Mouse (Mus musculus) E14TG2a.4 (cell line): ENCODE results near the gene Clca2.
"Not testable (repeated sequence)": the region's sequence is repeated elsewhere in the genome, so short reads cannot be mapped to it uniquely, and the experiment has no call there.

Source experiments
- H3K27me3 ChIP-seq: 2 replicates; pipeline ENCODE4 v1.6.1; 2014; ENCODE audit warnings: low read length, control low read depth; ENCODE audit not compliant: insufficient read depth
- H3K36me3 ChIP-seq: 2 replicates; pipeline ENCODE4 v1.6.1; 2014; ENCODE audit warnings: low read length, control low read depth; ENCODE audit not compliant: insufficient read depth
- H3K4me1 ChIP-seq: replicated peaks from 2 replicates; pipeline ENCODE4 v1.6.1; 2014; ENCODE audit warnings: low read depth, low read length, control low read depth
- H3K4me3 ChIP-seq: replicated peaks from 2 replicates; pipeline ENCODE4 v1.5.1; 2014; ENCODE audit warnings: mild to moderate bottlenecking, low read length
- H3K9me3 ChIP-seq: 2 replicates; pipeline ENCODE4 v1.6.1; 2014; ENCODE audit warnings: low read length, control low read depth
- CTCF ChIP-seq: conservative IDR thresholded peaks from 2 replicates; pipeline ENCODE4 v1.5.1; 2014; ENCODE audit warnings: low read length
- NANOG ChIP-seq: IDR thresholded peaks from 2 replicates; pipeline ENCODE4 v1.6.1; 2014; ENCODE audit warnings: borderline replicate concordance, low read length, mixed read lengths
- POU5F1 ChIP-seq: IDR thresholded peaks from 2 replicates; pipeline ENCODE4 v1.6.1; 2014; ENCODE audit warnings: low read length, borderline replicate concordance

Clca2 gene

GRCm38 (mm10) chr3:145068964-145069363, 30.3 kb downstream of the Clca2 start:
- Histone ChIP-seq H3K4me1 (no peaks in the 10 kb centered on the region), H3K9me3 (no peaks in the 10 kb centered on the region), H3K4me3 (no peak overlapping the region), H3K36me3 (no peaks in the 10 kb centered on the region), H3K27me3 (no peaks in the 10 kb centered on the region)
- TF ChIP-seq POU5F1 (no peak), CTCF (no peak), NANOG (no peak)

GRCm38 (mm10) chr3:145055138-145055537, 44.1 kb downstream of the Clca2 start:
- not testable (repeated sequence) for H3K4me3 ChIP-seq, H3K4me1 ChIP-seq, H3K36me3 ChIP-seq, H3K9me3 ChIP-seq, H3K27me3 ChIP-seq

GRCm38 (mm10) chr3:145049820-145050219, 49.4 kb downstream of the Clca2 start:
- Histone ChIP-seq H3K9me3 (peaks cover 23% of the 10 kb centered on the region), H3K4me1 (no peaks in the 10 kb centered on the region)
- no peak for TF ChIP-seq CTCF
- TF ChIP-seq POU5F1, result no peak
- no peak for TF ChIP-seq NANOG

GRCm38 (mm10) chr3:145038813-145039212, 60.4 kb downstream of the Clca2 start:
- Histone ChIP-seq H3K4me1 (no peaks in the 10 kb centered on the region), H3K9me3 (no peaks in the 10 kb centered on the region), H3K4me3 (no peak overlapping the region), H3K27me3 (no peaks in the 10 kb centered on the region), H3K36me3 (no peaks in the 10 kb centered on the region)
- no peak for TF ChIP-seq POU5F1
- TF ChIP-seq NANOG, result no peak
- TF ChIP-seq CTCF, result no peak

More at GRCm38 (mm10) chr3:145049820-145050219, 49.4 kb downstream of the Clca2 start:
- no peaks in the 10 kb centered on the region for H3K27me3 ChIP-seq
- no peak overlapping the region for H3K4me3 ChIP-seq
- H3K36me3 ChIP-seq, result no peaks in the 10 kb centered on the region

- H3K9me3 ChIP-seq, result no peaks in the 10 kb centered on the region
- no peaks in the 10 kb centered on the region for H3K4me1 ChIP-seq
- H3K4me3 ChIP-seq, result no peak within 1 kb of the TSS
- no peaks in the 10 kb centered on the region for H3K27me3 ChIP-seq
- H3K36me3 ChIP-seq, result no peaks in the 10 kb centered on the region
- TF ChIP-seq CTCF, result no peak
- no peak for TF ChIP-seq NANOG
- TF ChIP-seq POU5F1, result no peak
Measured at GRCm38 (mm10) chr3:145032676-145033075, 66.6 kb downstream of the Clca2 start, which contains the start of gene Clca1. Gene Clca1 (minus strand): TSS chr3:145032776.

GRCm38 (mm10) chr3:145028036-145028435, 71.2 kb downstream of the Clca2 start:
- H3K9me3 ChIP-seq, result no peaks in the 10 kb centered on the region
- no peaks in the 10 kb centered on the region for H3K4me1 ChIP-seq
- TF ChIP-seq POU5F1 (no peak), NANOG (no peak), CTCF (no peak)
- no peaks in the 10 kb centered on the region for H3K36me3 ChIP-seq
- H3K4me3 ChIP-seq, result no peak overlapping the region
- no peaks in the 10 kb centered on the region for H3K27me3 ChIP-seq

- Histone ChIP-seq H3K4me3 (no peak overlapping the region), H3K9me3 (no peaks in the 10 kb centered on the region), H3K36me3 (no peaks in the 10 kb centered on the region), H3K4me1 (no peaks in the 10 kb centered on the region), H3K27me3 (no peaks in the 10 kb centered on the region)
- TF ChIP-seq CTCF (peak; percentile 91), NANOG (no peak), POU5F1 (no peak)
Measured at GRCm38 (mm10) chr3:145026750-145027149, 72.5 kb downstream of the Clca2 start.
